Mouse (Mus musculus) retina, adult 2 months (tissue): ENCODE results near the gene Syngr2.

Experiments used
- DNase-seq: peaks from one replicate; pipeline ENCODE4 v3.0.0-alpha.2; 2012; ENCODE audit warnings: low read depth, low spot score

The Syngr2 gene

GRCm38 (mm10) chr11:117863174-117863856, 53.8 kb downstream of the Syngr2 start:
- no peak for DNase-seq
